Mouse (Mus musculus) liver, adult (tissue): ENCODE measurements around the gene Prkag3.

Source experiments
- GATA4 ChIP-seq: IDR thresholded peaks from 2 replicates; pipeline ENCODE4 v1.6.1; 2014; ENCODE audit warnings: mild to moderate bottlenecking, low read length; ENCODE audit not compliant: insufficient replicate concordance

Gene Prkag3

GRCm38 (mm10) chr1:74748643-74749271 is at the start of gene Prkag3:
TSS of gene Prkag3 (minus strand) at chr1:74749221.
- TF ChIP-seq GATA4: no peak

- no peak for TF ChIP-seq GATA4
Observed at GRCm38 (mm10) chr1:74797459-74797858, 48.4 kb upstream of the Prkag3 start.

GRCm38 (mm10) chr1:74795145-74795529 is 46.1 kb upstream of the Prkag3 start:
- TF ChIP-seq GATA4: no peak

GRCm38 (mm10) chr1:74794487-74795144 is 45.6 kb upstream of the Prkag3 start:
- TF ChIP-seq GATA4: no peak

GRCm38 (mm10) chr1:74792831-74793660 is 44.0 kb upstream of the Prkag3 start:
- TF ChIP-seq GATA4: no peak

GRCm38 (mm10) chr1:74791249-74791648 is 42.2 kb upstream of the Prkag3 start, which contains the start of gene Wnt10a:
TSS of gene Wnt10a (plus strand) at chr1:74791516.
- no peak for TF ChIP-seq GATA4

GRCm38 (mm10) chr1:74790095-74790494 is 41.1 kb upstream of the Prkag3 start:
- no peak for TF ChIP-seq GATA4

GRCm38 (mm10) chr1:74788603-74789176 is 39.7 kb upstream of the Prkag3 start:
- TF ChIP-seq GATA4: no peak

GRCm38 (mm10) chr1:74787846-74788245 is 38.8 kb upstream of the Prkag3 start:
- TF ChIP-seq GATA4: no peak

- TF ChIP-seq GATA4: no peak
Observed at GRCm38 (mm10) chr1:74784041-74784759, 35.2 kb upstream of the Prkag3 start.

- TF ChIP-seq GATA4: no peak
Observed at GRCm38 (mm10) chr1:74783554-74783953, 34.5 kb upstream of the Prkag3 start.

GRCm38 (mm10) chr1:74782045-74782444 is 33.0 kb upstream of the Prkag3 start:
- no peak for TF ChIP-seq GATA4

GRCm38 (mm10) chr1:74778934-74779486 is 30.0 kb upstream of the Prkag3 start:
- TF ChIP-seq GATA4: no peak

GRCm38 (mm10) chr1:74775816-74776215 is 26.8 kb upstream of the Prkag3 start:
- TF ChIP-seq GATA4: no peak

- TF ChIP-seq GATA4: no peak
Observed at GRCm38 (mm10) chr1:74774062-74774461, 25.0 kb upstream of the Prkag3 start.

- no peak for TF ChIP-seq GATA4
Observed at GRCm38 (mm10) chr1:74773136-74773535, 24.1 kb upstream of the Prkag3 start.
